In the genomic region with DNA sequence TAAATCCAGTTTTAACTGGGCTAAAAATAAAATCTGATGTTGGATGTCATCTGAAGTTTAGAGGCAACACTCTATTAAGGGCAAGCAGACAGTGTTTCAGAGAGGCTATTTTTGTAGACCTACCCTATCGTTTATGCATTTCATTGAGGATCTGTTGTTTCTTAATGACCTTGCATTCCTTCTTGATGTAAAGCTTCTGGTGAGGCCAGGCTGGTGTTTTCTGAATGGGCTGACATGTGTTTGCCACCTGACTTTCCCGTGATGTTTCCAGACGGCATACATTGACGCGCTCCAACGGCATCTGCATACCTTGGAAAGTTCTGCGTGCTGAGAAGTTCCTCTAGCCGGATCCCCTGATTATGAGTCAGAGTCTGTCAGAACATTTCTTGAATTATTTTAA, we compare ENCODE assay signal across 19 mouse cellular contexts.
DNase-seq lines count a peak whose midpoint lies in the region; ATAC-seq and TF ChIP-seq lines count a peak whose summit lies in the region.
"Had no signal": no experiment of that assay in that cellular context is flagged by ENCODE, and none has a peak within 500 bp of the region (broad histone marks: within the 10 kb centered on the region; RNA-seq: fewer than 3 reads in every experiment).

No protein-coding gene starts in this region.

- H3K36me3 ChIP-seq in heart, embryonic 14.5 days (ENCODE audit: control insufficient read depth, insufficient read depth, low read length) = no peaks in the 10 kb centered on the region
- H3K36me3 ChIP-seq in embryonic facial prominence, embryonic 10.5 days (replicated peaks) = no peaks in the 10 kb centered on the region
- H3K36me3 ChIP-seq in limb, embryonic 10.5 days = no peaks in the 10 kb centered on the region
- H3K36me3 ChIP-seq: embryonic facial prominence, embryonic 13.5 days; neural tube, embryonic 12.5 days had no signal

- intact Hi-C loops in heart, postnatal 36 days (cut with DNase I) = no loop called here

- H3K4me1 ChIP-seq in heart, embryonic 14.5 days (ENCODE audit: control insufficient read depth in 2 of 2, insufficient read depth in 2 of 2, low read length in 2 of 2) = peaks cover 5 to 45% of the 10 kb centered on the region in 2 experiments
- peaks cover 11% of the 10 kb centered on the region for H3K4me1 ChIP-seq in embryonic facial prominence, embryonic 10.5 days
- H3K4me1 ChIP-seq in limb, embryonic 10.5 days = peaks cover 19% of the 10 kb centered on the region
- H3K4me1 ChIP-seq: embryonic facial prominence, embryonic 13.5 days; neural tube, embryonic 12.5 days had no signal

- in situ Hi-C loops in Patski (cut with MboI; ENCODE audit: low pct_unique_long_range_greater_than_20kb) = no loop called here

- peak overlapping the region; percentile 97 to 98 for H3K27ac ChIP-seq in heart, embryonic 14.5 days (replicated peaks in 1 of 2; ENCODE audit: control insufficient read depth in 1 of 2, insufficient read depth in 1 of 2, low read depth in 2 of 2, low read length in 2 of 2)
- no peak overlapping the region for H3K27ac ChIP-seq in embryonic facial prominence, embryonic 10.5 days (replicated peaks)
- H3K27ac ChIP-seq in limb, embryonic 10.5 days = no peak overlapping the region
- H3K27ac ChIP-seq: embryonic facial prominence, embryonic 13.5 days; layer of hippocampus, adult 2 months; liver, embryonic 14.5 days; macrophage; neural tube, embryonic 12.5 days had no signal

- ATAC-seq in heart, embryonic 14.5 days (ENCODE audit: insufficient number of reproducible peaks, insufficient read depth, low FRiP score, low read depth) = peak; percentile 54
- peak; percentile 78 for ATAC-seq in Patski
- ATAC-seq: forebrain, postnatal 0 days had no signal

- CTCF ChIA-PET in Patski (lab: Charles Lee) = interaction anchor here (1.2 to 5.7 kb wide), 2 partner anchors 10 to 106 kb away, joined by 3 to 24 read pairs; no protein-coding TSS in a partner anchor

- H3K27me3 ChIP-seq in heart, embryonic 14.5 days (ENCODE audit: control insufficient read depth, insufficient read depth, low read length) = no peaks in the 10 kb centered on the region
- no peaks in the 10 kb centered on the region for H3K27me3 ChIP-seq in Patski
- no peaks in the 10 kb centered on the region for H3K27me3 ChIP-seq in embryonic facial prominence, embryonic 10.5 days (replicated peaks; ENCODE audit: low read depth, poor library complexity, severe bottlenecking)
- no peaks in the 10 kb centered on the region for H3K27me3 ChIP-seq in limb, embryonic 10.5 days (ENCODE audit: low read depth, poor library complexity, severe bottlenecking)
- H3K27me3 ChIP-seq: CH12.LX; embryonic facial prominence, embryonic 13.5 days; neural tube, embryonic 12.5 days had no signal

- no peaks in the 10 kb centered on the region for H3K9me3 ChIP-seq in heart, embryonic 14.5 days (ENCODE audit: control insufficient read depth, low read length)
- H3K9me3 ChIP-seq in embryonic facial prominence, embryonic 10.5 days = no peaks in the 10 kb centered on the region
- H3K9me3 ChIP-seq in limb, embryonic 10.5 days (replicated peaks) = no peaks in the 10 kb centered on the region
- H3K9me3 ChIP-seq: embryonic facial prominence, embryonic 13.5 days; neural tube, embryonic 12.5 days had no signal

- 24% methylated on average over 8 of the region's 8 CpGs for WGBS in heart, embryonic 14.5 days
- 56% methylated on average over 8 of the region's 8 CpGs for WGBS in embryonic facial prominence, embryonic 10.5 days
- 53% methylated on average over 8 of the region's 8 CpGs for whole genome bisulfite sequencing in limb, embryonic 10.5 days

- H3K4me2 ChIP-seq in heart, embryonic 14.5 days (ENCODE audit: low read length) = peak overlapping the region; percentile 24; the same call in 1 of the 2 replicates
- H3K4me2 ChIP-seq: embryonic facial prominence, embryonic 13.5 days; neural tube, embryonic 12.5 days had no signal

- H3K9ac ChIP-seq in heart, embryonic 14.5 days (ENCODE audit: low read length) = peak overlapping the region; percentile 55
- H3K9ac ChIP-seq: embryonic facial prominence, embryonic 13.5 days; forebrain, postnatal 0 days; liver, embryonic 14.5 days; neural tube, embryonic 12.5 days had no signal

- no peak for DNase-seq in heart, postnatal 36 days
- peak; percentile 88 for DNase-seq in Patski (ENCODE audit: low read depth, low spot score)
- peak; percentile 47 for DNase-seq in embryonic facial prominence, embryonic 10.5 days (ENCODE audit: low spot score)
- DNase-seq in limb, embryonic 10.5 days (ENCODE audit: low spot score) = peak; percentile 61
- DNase-seq in T-cell, adult 2 months (ENCODE audit: low spot score) = no peak
- DNase-seq in left cerebral cortex, adult 11 months (ENCODE audit: low spot score) = no peak
- no peak for DNase-seq in adrenal gland, postnatal 36 days
- DNase-seq: cerebellum, adult 9-10 months; forebrain, postnatal 0 days; kidney, adult 8-10 months; midbrain, embryonic 14.5 days; thymus, postnatal 36 days had no signal

- H3K4me3 ChIP-seq in heart, embryonic 14.5 days (ENCODE audit: control insufficient read depth in 1 of 2, insufficient read depth in 1 of 2, low read depth in 1 of 2, low read length in 2 of 2) = no peak overlapping the region
- no peak overlapping the region for H3K4me3 ChIP-seq in embryonic facial prominence, embryonic 10.5 days
- H3K4me3 ChIP-seq in limb, embryonic 10.5 days = no peak overlapping the region
- H3K4me3 ChIP-seq: embryonic facial prominence, embryonic 13.5 days; layer of hippocampus, adult 2 months; neural tube, embryonic 12.5 days had no signal

- POLR2A ChIA-PET in Patski (lab: Charles Lee) = interaction anchor here (0.6 to 1.3 kb wide), 3 partner anchors 10 to 138 kb away, joined by 3 to 7 read pairs (median 4); no protein-coding TSS in a partner anchor

- TF ChIP-seq CTCF in Patski (IDR thresholded peaks at IDR 0.05) = no peak

Comparison
In these comparisons a context has a peak if more than half of its experiments do, and no peak if none do; other contexts are left out.
1. H3K27ac ChIP-seq: peak in heart, embryonic 14.5 days (2 of 2); none in embryonic facial prominence, embryonic 10.5 days (single experiment) and limb, embryonic 10.5 days (single experiment).
2. DNase-seq: peak in Patski (single experiment), embryonic facial prominence, embryonic 10.5 days (single experiment) and limb, embryonic 10.5 days (single experiment); none in heart, postnatal 36 days (0 of 2), T-cell, adult 2 months (single experiment), left cerebral cortex, adult 11 months (single experiment) and adrenal gland, postnatal 36 days (0 of 2).